Mouse (Mus musculus) MEL (cell line): ENCODE measurements around the gene Dusp8.

ENCODE experiments used
- HCFC1 ChIP-seq: IDR thresholded peaks from 2 replicates; pipeline ENCODE4 v1.6.1; 2012; ENCODE audit warnings: low read depth, mild to moderate bottlenecking, inconsistent platforms, low read length, improper control_type of control experiment, moderate library complexity
- MAZ ChIP-seq: IDR thresholded peaks from 2 replicates; pipeline ENCODE4 v1.6.1; 2012; ENCODE audit warnings: low read depth, mild to moderate bottlenecking, inconsistent platforms, low read length, improper control_type of control experiment

DNA sequence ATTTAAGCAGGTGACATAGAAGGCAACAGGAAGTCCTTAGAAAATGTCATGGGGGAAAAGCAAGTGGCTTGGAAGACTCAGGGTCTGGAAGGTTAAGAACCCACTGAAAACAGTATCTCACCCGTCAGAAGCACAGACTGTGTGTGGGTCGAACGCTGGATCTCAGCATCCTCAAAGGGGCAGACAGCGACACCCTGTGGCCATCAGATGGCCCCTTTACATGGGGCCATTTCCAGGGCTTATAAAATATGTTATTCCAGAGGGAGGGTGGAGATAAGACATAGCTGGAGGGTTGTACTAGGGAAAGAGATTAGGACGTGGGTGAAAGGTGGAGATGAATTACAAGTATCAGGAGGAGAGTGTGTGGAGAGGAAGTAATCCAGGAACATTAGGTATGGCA lies 24.0 kb upstream of the Dusp8 start:
- TF ChIP-seq HCFC1 (no peak), MAZ (no peak)
